Mouse (Mus musculus) kidney, postnatal 0 days (tissue): ENCODE results near the gene Ppp1r3d. TPM values are rescaled to one million over a fixed set of nuclear protein-coding genes. Genes with fewer than 3 reads are reported as not detected.

Experiments used
- ATAC-seq: fragments of 200-750 bp; cut with Nextera tagmentation; replicated peaks from 2 replicates; pipeline ENCODE4 v1.8.0; 2017; ENCODE audit warnings: low read depth, moderate number of reproducible peaks, moderate TSS enrichment, moderate library complexity; ENCODE audit not compliant: low FRiP score
- DNase-seq: peaks from one replicate; pipeline ENCODE4 v3.0.0-alpha.2; 2016; ENCODE audit warnings: low spot score
- H3K27ac ChIP-seq: fragments of 300-500 bp; sonication (generic); 2 replicates; pipeline ENCODE4 v1.5.1; 2014; ENCODE audit warnings: mild to moderate bottlenecking
- H3K27me3 ChIP-seq: fragments of 300-500 bp; sonication (generic); 2 replicates; pipeline ENCODE4 v1.6.1; 2014; ENCODE audit warnings: low read length, mixed read lengths; ENCODE audit not compliant: insufficient read depth
- H3K36me3 ChIP-seq: fragments of 300-500 bp; sonication (generic); 2 replicates; pipeline ENCODE4 v1.6.1; 2014; ENCODE audit warnings: low read length, mixed read lengths; ENCODE audit not compliant: insufficient read depth
- H3K4me1 ChIP-seq: fragments of 300-500 bp; sonication (generic); replicated peaks from 2 replicates; pipeline ENCODE4 v1.6.1; 2014; ENCODE audit warnings: antibody characterized with exemption, low read length, mixed read lengths; ENCODE audit not compliant: insufficient read depth
- H3K4me2 ChIP-seq: fragments of 300-500 bp; sonication (generic); 2 replicates; pipeline ENCODE4 v1.6.1; 2014; ENCODE audit warnings: mild to moderate bottlenecking, low read length, moderate library complexity, mixed read lengths
- H3K4me3 ChIP-seq: fragments of 300-500 bp; sonication (generic); replicated peaks from 2 replicates; pipeline ENCODE4 v1.5.1; 2014; ENCODE audit warnings: low read depth, low read length
- H3K9ac ChIP-seq: fragments of 300-500 bp; sonication (generic); 2 replicates; pipeline ENCODE4 v1.6.1; 2014; ENCODE audit warnings: low read depth, low read length
- H3K9me3 ChIP-seq: fragments of 300-500 bp; sonication (generic); replicated peaks from 2 replicates; pipeline ENCODE4 v1.6.1; 2016; ENCODE audit warnings: low read length, inconsistent platforms, mixed read lengths
- CTCF ChIP-seq: IDR thresholded peaks from 2 replicates; pipeline ENCODE4 v1.5.1; 2016; ENCODE audit warnings: antibody characterized with exemption, low read depth, mild to moderate bottlenecking, moderate library complexity
- WGBS: fragments of 180-500 bp; shearing (Covaris S2); extraction: QIAGEN DNeasy Blood & Tissue Kit; methylation state at CpG from one replicate; pipeline ENCODE4 v1.1.7; 2014; 5-methylcytosine and 5-hydroxymethylcytosine counted together
- polyA plus RNA-seq: library from polyadenylated mRNA; unstranded; fragments of >200 nt; fragmentation: Nextera tagmentation; extraction: Ambion mirVana; gene quantifications from 2 replicates; pipeline ENCODE4 v1.2.1, GENCODE M21; 2015

Gene Ppp1r3d
- polyA plus RNA-seq, 1 experiment from 2014 or later, result 2.2 TPM

DNA sequence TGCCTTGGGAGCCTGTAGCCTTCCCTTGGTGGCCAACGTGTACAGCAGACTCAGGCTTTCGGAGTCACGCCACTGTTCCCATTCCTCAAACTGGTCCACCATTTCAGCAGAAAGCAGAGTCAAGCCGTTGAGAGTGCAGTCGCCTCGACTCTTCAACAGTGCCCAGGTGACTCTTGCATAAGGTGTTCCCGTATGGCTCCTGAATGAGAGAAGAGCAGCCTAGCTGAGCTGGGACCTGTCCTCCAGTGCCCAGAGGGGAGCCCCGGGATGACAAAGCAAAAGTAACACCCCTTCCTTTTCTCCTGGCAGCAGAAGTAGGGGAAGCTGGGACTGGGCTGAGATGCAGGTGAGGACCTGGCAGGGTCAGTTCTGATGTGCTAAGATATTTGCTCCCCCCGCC is 13.9 kb upstream of the Ppp1r3d start:
- H3K4me3 ChIP-seq, result no peak overlapping the region
- DNase-seq (no peak), ATAC-seq (no peak)
- H3K27me3 ChIP-seq, result no peaks in the 10 kb centered on the region
- H3K9ac ChIP-seq, result no peak overlapping the region
- H3K9me3 ChIP-seq, result no peaks in the 10 kb centered on the region
- H3K4me2 ChIP-seq, result no peak overlapping the region
- H3K27ac ChIP-seq, result no peak overlapping the region
- no peaks in the 10 kb centered on the region for H3K36me3 ChIP-seq
- 79% methylated on average over 9 of the region's 9 CpGs for WGBS
- H3K4me1 ChIP-seq, result 0 out of 2 replicates have a peak, but pooled peaks cover 7% of the 10 kb centered on the region
- TF ChIP-seq CTCF, result no peak

DNA sequence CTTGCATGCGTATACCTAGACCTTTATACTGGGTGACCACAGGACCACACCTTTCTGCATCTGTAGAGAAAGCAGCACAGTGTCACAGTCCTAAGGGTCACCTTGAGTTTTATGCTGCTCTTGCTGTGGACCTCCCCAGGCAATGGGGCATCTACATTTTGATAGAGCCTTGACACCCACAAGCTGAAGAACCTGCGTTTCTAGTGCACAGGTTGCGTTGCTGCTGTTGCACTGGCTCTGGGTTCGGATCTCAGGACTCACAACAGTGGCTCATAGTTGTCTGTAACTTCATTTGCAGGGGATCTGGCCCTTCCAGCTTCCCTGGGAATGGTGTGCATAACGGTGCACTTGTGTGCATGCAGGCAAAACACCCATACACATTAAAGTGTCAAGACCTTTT is 12.9 kb upstream of the Ppp1r3d start:
- DNase-seq (no peak), ATAC-seq (no peak)
- Histone ChIP-seq H3K36me3 (no peaks in the 10 kb centered on the region), H3K4me2 (no peak overlapping the region), H3K9ac (no peak overlapping the region), H3K27ac (no peak overlapping the region), H3K27me3 (no peaks in the 10 kb centered on the region), H3K4me1 (0 out of 2 replicates have a peak, but pooled peaks cover 7% of the 10 kb centered on the region), H3K4me3 (no peak overlapping the region), H3K9me3 (no peaks in the 10 kb centered on the region)
- 80% methylated on average over 5 of the region's 5 CpGs for WGBS
- TF ChIP-seq CTCF, result no peak

DNA sequence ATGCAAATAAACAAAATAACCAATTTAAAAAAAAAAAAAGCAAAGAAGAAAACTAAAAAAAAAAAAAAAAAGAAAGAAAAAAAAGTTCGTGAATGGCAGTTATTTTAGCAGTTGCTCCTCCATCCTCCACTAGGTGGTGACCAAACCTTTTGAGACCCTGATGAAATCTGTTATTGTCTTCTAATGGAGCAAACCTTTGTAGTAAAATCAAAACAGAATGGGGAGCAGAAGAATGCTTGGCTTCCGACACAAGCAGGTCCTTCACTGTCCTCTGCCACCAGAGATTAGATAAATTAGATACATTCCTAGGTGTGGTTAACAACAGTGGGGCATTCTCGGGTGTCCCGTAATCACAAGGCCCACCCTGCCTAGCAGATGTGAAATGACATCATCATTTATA is 12.0 kb upstream of the Ppp1r3d start:
- Histone ChIP-seq H3K9ac (no peak overlapping the region), H3K4me3 (no peak overlapping the region), H3K27me3 (no peaks in the 10 kb centered on the region), H3K9me3 (no peaks in the 10 kb centered on the region), H3K36me3 (no peaks in the 10 kb centered on the region), H3K4me2 (no peak overlapping the region), H3K4me1 (0 out of 2 replicates have a peak, but pooled peaks cover 2% of the 10 kb centered on the region), H3K27ac (no peak overlapping the region)
- ATAC-seq (no peak), DNase-seq (peak; percentile 81)
- 42% methylated on average over 4 of the region's 4 CpGs for WGBS
- TF ChIP-seq CTCF, result peak; percentile 78

DNA sequence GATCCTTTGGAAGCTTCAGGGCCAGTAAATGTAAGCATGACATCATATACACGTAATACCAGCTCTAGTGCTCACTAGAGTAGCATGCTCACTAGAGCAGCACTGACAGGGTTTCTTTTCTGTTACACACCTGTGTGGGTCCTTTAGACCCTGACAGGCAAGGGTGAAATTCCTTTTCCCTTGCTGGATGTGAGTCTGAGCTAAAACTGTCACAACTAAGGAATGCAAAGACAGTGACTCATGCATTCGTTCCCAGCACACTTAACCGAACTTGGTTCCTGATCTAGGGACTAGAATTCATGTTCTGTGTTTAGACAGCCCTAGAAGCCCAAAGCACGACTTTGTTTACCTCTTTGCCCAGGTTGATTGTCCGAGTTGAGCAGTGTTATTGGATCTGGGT is 9.0 kb upstream of the Ppp1r3d start:
- H3K9me3 ChIP-seq, result no peaks in the 10 kb centered on the region
- TF ChIP-seq CTCF, result no peak
- H3K9ac ChIP-seq, result no peak overlapping the region
- DNase-seq (no peak), ATAC-seq (no peak)
- 71% methylated on average over 5 of the region's 5 CpGs for WGBS
- H3K4me1 ChIP-seq, result no peaks in the 10 kb centered on the region
- no peak overlapping the region for H3K4me2 ChIP-seq
- H3K27me3 ChIP-seq, result no peaks in the 10 kb centered on the region
- H3K27ac ChIP-seq, result no peak overlapping the region
- no peaks in the 10 kb centered on the region for H3K36me3 ChIP-seq
- no peak overlapping the region for H3K4me3 ChIP-seq

DNA sequence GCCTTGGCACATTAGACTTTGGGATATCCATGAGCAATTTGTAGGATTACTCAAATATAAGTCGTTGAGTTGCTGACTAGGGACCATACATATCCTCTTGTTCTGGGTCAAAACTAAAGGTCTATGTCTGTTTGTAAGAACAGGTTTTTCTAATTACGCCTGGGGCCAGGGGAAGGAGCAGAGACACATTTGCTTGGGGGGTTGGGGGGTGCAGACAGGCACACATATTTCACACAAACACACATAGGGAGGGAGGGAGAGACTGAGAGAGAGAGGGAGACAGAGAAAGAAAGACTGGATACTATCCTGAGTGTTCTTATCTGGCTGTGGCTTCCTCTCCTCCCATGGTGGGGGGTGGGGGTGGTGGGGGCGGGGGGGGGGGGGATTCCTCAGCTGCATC is 7.9 kb upstream of the Ppp1r3d start:
- H3K4me1 ChIP-seq, result no peaks in the 10 kb centered on the region
- H3K4me3 ChIP-seq, result no peak overlapping the region
- no peak for ATAC-seq
- WGBS, result 43% methylated on average over 2 of the region's 3 CpGs
- no peaks in the 10 kb centered on the region for H3K36me3 ChIP-seq
- H3K4me2 ChIP-seq, result no peak overlapping the region
- no peak overlapping the region for H3K9ac ChIP-seq
- H3K9me3 ChIP-seq, result no peaks in the 10 kb centered on the region
- H3K27ac ChIP-seq, result no peak overlapping the region
- no peak for DNase-seq
- no peak for TF ChIP-seq CTCF
- no peaks in the 10 kb centered on the region for H3K27me3 ChIP-seq

DNA sequence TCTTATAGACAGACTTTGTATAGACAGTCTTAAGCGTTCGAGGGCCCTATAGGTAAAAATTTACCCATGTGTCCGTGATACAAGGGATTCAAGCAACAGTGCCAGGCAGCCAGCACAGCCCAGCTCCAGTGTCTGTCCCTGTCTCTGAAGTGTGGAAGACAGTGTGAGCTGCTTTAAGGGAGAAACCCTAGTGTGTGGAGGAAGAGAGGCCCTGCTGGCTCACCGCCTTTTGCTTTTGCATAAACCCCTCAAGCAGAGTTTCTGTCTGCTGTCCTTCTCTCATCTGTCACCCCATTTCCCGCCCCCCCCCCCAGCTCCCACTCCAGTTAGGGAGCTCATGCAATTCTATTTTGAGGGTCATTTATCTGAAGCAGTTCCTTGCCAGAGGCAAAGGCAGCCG is 7.3 kb upstream of the Ppp1r3d start:
- ATAC-seq (no peak), DNase-seq (no peak)
- H3K27me3 ChIP-seq, result no peaks in the 10 kb centered on the region
- no peak for TF ChIP-seq CTCF
- 54% methylated on average over 6 of the region's 6 CpGs for WGBS
- H3K4me3 ChIP-seq, result no peak overlapping the region
- H3K4me2 ChIP-seq, result no peak overlapping the region
- no peak overlapping the region for H3K9ac ChIP-seq
- H3K36me3 ChIP-seq, result no peaks in the 10 kb centered on the region
- H3K9me3 ChIP-seq, result no peaks in the 10 kb centered on the region
- H3K4me1 ChIP-seq, result no peaks in the 10 kb centered on the region
- no peak overlapping the region for H3K27ac ChIP-seq

DNA sequence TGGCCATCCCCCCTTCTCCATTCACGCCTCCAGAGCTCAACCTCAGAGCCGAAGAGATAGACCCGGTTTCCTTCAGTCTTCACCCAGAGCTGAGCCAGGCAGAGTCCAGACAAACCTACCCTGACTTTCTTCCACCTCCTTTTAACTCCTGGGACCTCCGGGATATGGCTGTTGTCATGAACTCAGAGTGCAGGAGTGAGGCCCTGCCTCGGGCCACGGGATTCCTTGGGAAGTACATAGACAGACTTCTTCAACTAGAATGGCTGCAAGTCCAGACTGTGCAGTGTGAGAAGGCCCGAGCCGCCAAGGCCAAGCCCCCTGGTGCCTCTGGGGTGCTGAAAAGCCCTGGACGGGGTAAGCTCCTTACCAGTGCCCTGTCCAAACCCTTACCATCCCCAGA is 6.3 kb upstream of the Ppp1r3d start:
- H3K9me3 ChIP-seq, result no peaks in the 10 kb centered on the region
- no peaks in the 10 kb centered on the region for H3K27me3 ChIP-seq
- H3K27ac ChIP-seq, result no peak overlapping the region
- no peak overlapping the region for H3K4me2 ChIP-seq
- no peaks in the 10 kb centered on the region for H3K36me3 ChIP-seq
- no peak overlapping the region for H3K9ac ChIP-seq
- no peak for TF ChIP-seq CTCF
- 84% methylated on average over 9 of the region's 9 CpGs for WGBS
- no peak overlapping the region for H3K4me3 ChIP-seq
- H3K4me1 ChIP-seq, result no peaks in the 10 kb centered on the region
- no peak for DNase-seq
- ATAC-seq, result no peak
